Mouse (Mus musculus): ENCODE measurements at regions not wholly inside any gene's neighbourhood (a gene's known extent, or its start where the extent isn't known, plus 50 kb on each side); places are given as distances from the start of the nearest gene placed in this dataset.
"Not testable (repeated sequence)": the region's sequence is repeated elsewhere in the genome, so short reads cannot be mapped to it uniquely, and the experiment has no call there.

DNA sequence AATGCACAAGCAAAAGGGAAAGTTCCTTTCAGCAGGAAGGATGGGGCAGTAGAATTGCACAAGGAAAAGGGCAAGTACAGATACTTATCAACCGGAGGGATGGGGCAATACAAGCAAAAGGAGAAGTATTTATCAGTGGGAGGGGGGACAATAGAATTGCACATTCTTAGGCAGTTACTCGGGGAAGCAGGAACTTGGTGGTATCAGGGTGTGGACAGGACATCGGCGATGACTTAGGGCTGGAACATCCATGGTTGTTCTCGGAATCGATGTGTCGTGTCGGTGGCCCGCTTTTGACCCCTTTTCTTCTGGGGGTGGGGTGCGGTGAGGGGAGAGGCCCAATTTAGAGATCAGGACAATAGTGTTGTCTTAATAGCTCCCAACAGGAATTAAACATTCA, 301.3 kb downstream of the Med10 start:
- TF ChIP-seq POLR2A (IDR thresholded peaks at IDR 0.05; ENCODE audit: extremely low read depth, insufficient read depth, low read length); CTCF (IDR thresholded peaks at IDR 0.05; ENCODE audit: low read depth, low read length): not testable (repeated sequence)

Measured in liver, adult 2 months (tissue).